Mouse (Mus musculus) megakaryocyte, embryonic 14.5 days (primary cell): ENCODE measurements at regions not wholly inside any gene's neighbourhood (a gene's known extent, or its start where the extent isn't known, plus 50 kb on each side); places are given as distances from the start of the nearest gene placed in this dataset.

Source experiments
- FLI1 ChIP-seq: IDR thresholded peaks from 2 replicates; pipeline ENCODE4 v1.6.1; 2012; ENCODE audit warnings: low read length, inconsistent platforms, mixed read lengths
- GATA1 ChIP-seq: IDR thresholded peaks from 3 replicates; pipeline ENCODE4 v1.6.1; 2012; ENCODE audit warnings: mixed read lengths, low read length, inconsistent platforms, borderline replicate concordance

GRCm38 (mm10) chr12:70696256-70696655 is 129.1 kb upstream of the Frmd6 start:
- no peak for TF ChIP-seq GATA1
- no peak for TF ChIP-seq FLI1
